Mouse (Mus musculus) CD4-positive naive resting alpha-beta T cell, adult 76 days (primary cell): Measurements from ENCODE around the gene Laptm5. TPM values are rescaled to one million over a fixed set of nuclear protein-coding genes. Genes with fewer than 3 reads are reported as not detected.

ENCODE experiments used
- total RNA-seq: library from RNA; stranded (reverse); gene quantifications from one replicate; pipeline ENCODE4 v1.2.4, GENCODE M21; 2023

Gene Laptm5
- total RNA-seq: 949 TPM

GRCm38 (mm10) chr4:130913077-130913476, at the start of gene Laptm5:
TSS of gene Laptm5 (plus strand) at chr4:130913125.

GRCm38 (mm10) chr4:130944112-130944511, 31.2 kb downstream of the Laptm5 start, which contains the start of gene Matn1:
TSS of gene Matn1 (plus strand) at chr4:130944385.

Other genes with a start within 250 kb of the Laptm5 start
- 162 TPM for gene Pum1, start 249.8 kb upstream of the Laptm5 start, total RNA-seq
- gene Sdc3, start 120.6 kb upstream of the Laptm5 start, total RNA-seq: 10.7 TPM
- 0.56 TPM for gene Matn1, start 31.3 kb downstream of the Laptm5 start, total RNA-seq